Mouse (Mus musculus) 3T3-L1 (cell line): ENCODE data around the gene Zfand2b.

ENCODE experiments used
- DNase-seq: peaks from one replicate; pipeline ENCODE4 v3.0.0-alpha.2; 2015; ENCODE audit warnings: low read depth, low spot score

The Zfand2b gene

GRCm38 (mm10) chr1:75159540-75160255 lies 8.7 kb upstream of the Zfand2b start:
- no peak for DNase-seq

GRCm38 (mm10) chr1:75160256-75160617 lies 8.2 kb upstream of the Zfand2b start:
- no peak for DNase-seq

- no peak for DNase-seq
Measured at GRCm38 (mm10) chr1:75168093-75168471, 364 bp upstream of the Zfand2b start.

DNA sequence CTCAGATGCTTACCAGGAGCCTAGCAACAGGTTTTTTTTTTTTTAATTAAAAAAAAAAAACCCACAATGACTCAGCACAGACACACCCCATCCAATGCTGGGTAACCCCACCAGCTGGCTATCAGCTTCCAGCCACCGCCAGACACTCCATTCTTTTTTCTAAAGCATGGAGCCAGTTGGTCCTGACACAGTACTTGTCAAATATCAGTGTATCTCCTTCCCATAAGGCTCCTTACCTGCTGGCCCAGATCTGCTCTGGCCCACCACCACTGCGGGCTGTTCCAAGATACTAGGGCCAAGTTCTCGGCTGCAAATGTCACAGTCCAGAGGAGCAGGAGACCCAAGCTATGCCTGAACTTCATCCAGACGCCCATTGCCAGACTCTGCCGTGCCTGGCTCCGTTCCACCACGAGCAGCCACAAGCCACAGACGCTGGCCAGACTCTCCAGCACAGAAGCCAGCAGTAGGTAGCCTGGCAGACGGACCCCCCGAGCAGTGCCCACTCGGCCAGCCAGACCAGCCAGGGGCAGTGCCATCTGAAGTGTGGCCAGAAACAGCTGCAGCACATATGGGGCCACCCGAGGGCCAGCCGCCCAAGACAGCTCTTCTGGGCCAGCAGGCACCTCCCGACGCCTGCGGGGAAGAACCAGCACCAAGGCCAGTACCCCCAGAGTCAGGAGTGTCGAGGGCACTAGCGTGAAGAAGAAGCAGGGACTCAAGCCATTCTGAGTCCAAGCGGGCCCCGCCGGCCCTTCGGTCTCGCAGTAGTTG lies 11.1 kb downstream of the Zfand2b start:
- DNase-seq: peak; percentile 73

DNA sequence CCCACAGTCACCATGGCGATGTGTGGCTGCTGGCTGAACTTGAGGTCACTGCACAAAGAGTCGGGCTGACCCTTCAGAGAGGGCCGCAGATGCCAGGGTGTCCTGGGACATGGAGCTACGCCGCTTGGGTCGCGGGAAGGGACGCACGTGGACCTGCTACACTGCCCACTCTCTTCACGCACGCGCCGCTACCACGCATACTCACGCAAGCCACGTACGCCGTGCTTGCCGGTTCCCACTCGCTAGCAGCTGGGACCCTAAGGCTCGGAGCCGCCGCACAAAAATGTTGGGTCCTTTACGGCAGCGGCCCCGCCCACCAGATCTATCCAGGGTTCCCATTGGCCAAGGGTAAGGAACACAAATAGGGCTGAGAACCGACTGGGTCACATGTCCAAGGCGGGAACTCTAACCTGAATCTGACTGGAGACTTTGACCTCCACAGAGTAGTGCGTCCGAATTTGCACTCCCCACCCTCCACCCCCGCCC lies 11.7 kb downstream of the Zfand2b start, which contains the start of gene Abcb6:
Abcb6 (minus strand) TSS at position 288 of the 486 bp plus-strand sequence.
- DNase-seq: peak; percentile 91

GRCm38 (mm10) chr1:75180741-75181140 lies 12.3 kb downstream of the Zfand2b start:
- DNase-seq: no peak

GRCm38 (mm10) chr1:75181377-75181870 lies 13.0 kb downstream of the Zfand2b start:
- DNase-seq: no peak

- DNase-seq: no peak
Measured at GRCm38 (mm10) chr1:75182160-75182559, 13.7 kb downstream of the Zfand2b start.

DNA sequence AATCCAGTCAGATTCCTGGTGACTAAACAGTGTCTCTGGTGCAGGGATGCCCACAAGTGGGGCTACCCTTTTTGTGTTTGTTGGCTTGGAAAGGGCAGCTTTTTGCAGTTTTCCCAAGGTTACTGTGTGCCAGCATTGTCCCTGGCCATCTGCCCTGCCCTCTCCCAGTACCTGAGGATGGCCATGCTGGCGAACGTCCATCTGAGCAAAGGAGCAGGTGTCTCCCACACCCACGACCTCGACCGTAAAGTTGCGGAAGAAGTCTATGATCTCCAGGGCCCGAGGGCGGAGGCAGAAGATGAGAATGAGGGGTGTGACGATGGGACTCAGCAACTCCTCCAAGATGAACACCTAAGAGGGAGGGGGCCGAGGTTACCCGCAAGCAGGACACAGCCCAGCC lies 17.0 kb downstream of the Zfand2b start:
- DNase-seq: no peak

GRCm38 (mm10) chr1:75187126-75187525 lies 18.7 kb downstream of the Zfand2b start:
- DNase-seq: no peak

GRCm38 (mm10) chr1:75187914-75188483 lies 19.6 kb downstream of the Zfand2b start:
- no peak for DNase-seq

DNA sequence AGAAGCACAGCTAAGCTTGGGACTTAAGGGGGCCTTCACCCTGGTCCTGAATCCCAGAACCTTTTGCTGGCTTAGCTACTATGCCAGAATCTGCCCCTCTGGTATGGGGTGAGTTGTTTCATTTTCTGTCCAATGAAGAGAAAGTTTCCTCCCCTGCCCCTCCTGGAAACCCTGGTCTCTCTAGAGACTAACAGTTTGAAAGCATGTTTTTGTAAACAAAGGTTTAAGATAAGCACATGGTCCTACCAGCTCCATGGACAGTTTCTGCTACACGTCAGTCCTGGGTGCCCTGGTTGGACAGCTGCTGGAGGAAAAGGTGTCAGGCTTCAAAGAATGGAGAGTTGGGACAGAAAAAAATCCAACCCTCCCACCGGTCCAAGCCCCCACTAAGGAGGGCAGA lies 22.1 kb downstream of the Zfand2b start:
- no peak for DNase-seq

GRCm38 (mm10) chr1:75191258-75191621 lies 22.8 kb downstream of the Zfand2b start:
- no peak for DNase-seq

GRCm38 (mm10) chr1:75191622-75192402 lies 23.4 kb downstream of the Zfand2b start, which contains the start of the genes Ankzf1 and Atg9a:
Gene Ankzf1, plus strand, starts transcription at chr1:75192151.
Gene Atg9a, minus strand, starts transcription at chr1:75192196.
- DNase-seq: peak; percentile 99

GRCm38 (mm10) chr1:75192452-75192851 lies 24.0 kb downstream of the Zfand2b start:
- peak; percentile 73 for DNase-seq

- DNase-seq: peak; percentile 29
Measured at GRCm38 (mm10) chr1:75201236-75201635, 32.8 kb downstream of the Zfand2b start.

GRCm38 (mm10) chr1:75208967-75209678 lies 40.7 kb downstream of the Zfand2b start:
- peak; percentile 68 for DNase-seq

- DNase-seq: peak; percentile 97
Measured at GRCm38 (mm10) chr1:75210136-75211087, 42.0 kb downstream of the Zfand2b start, which contains the start of the genes Glb1l and Stk16. Gene Glb1l, minus strand, starts transcription at chr1:75210813. Gene Stk16, plus strand, starts transcription at chr1:75210838.

- no peak for DNase-seq
Measured at GRCm38 (mm10) chr1:75211141-75211708, 42.8 kb downstream of the Zfand2b start.
